Mouse (Mus musculus) testis, adult 2 months (tissue): ENCODE measurements at regions not wholly inside any gene's neighbourhood (a gene's known extent, or its start where the extent isn't known, plus 50 kb on each side); places are given as distances from the start of the nearest gene placed in this dataset.
"Not testable (repeated sequence)": the region's sequence is repeated elsewhere in the genome, so short reads cannot be mapped to it uniquely, and the experiment has no call there.

Experiments used
- H3K27ac ChIP-seq: fragments of 200-500 bp; 2 replicates; pipeline ENCODE4 v1.5.1; 2012; ENCODE audit warnings: low read depth, low read length; ENCODE audit not compliant: control insufficient read depth, insufficient read depth
- H3K27me3 ChIP-seq: fragments of 200-500 bp; 2 replicates; pipeline ENCODE4 v1.6.1; 2012; ENCODE audit warnings: mild to moderate bottlenecking, low read length, moderate library complexity; ENCODE audit not compliant: control insufficient read depth, insufficient read depth
- H3K36me3 ChIP-seq: fragments of 200-500 bp; 2 replicates; pipeline ENCODE4 v1.6.1; 2012; ENCODE audit warnings: mild to moderate bottlenecking, low read length; ENCODE audit not compliant: control insufficient read depth, insufficient read depth
- H3K4me1 ChIP-seq: fragments of 200-500 bp; 2 replicates; pipeline ENCODE4 v1.6.1; 2012; ENCODE audit warnings: low read length; ENCODE audit not compliant: control insufficient read depth, insufficient read depth
- H3K4me3 ChIP-seq: fragments of 200-500 bp; 2 replicates; pipeline ENCODE4 v1.5.1; 2012; ENCODE audit warnings: low read depth, mild to moderate bottlenecking, low read length, moderate library complexity, mixed read lengths; ENCODE audit not compliant: control insufficient read depth
- CTCF ChIP-seq: fragments of 200-500 bp; IDR thresholded peaks from 2 replicates; pipeline ENCODE4 v1.5.1; 2012; ENCODE audit warnings: low read depth, mild to moderate bottlenecking, inconsistent platforms, low read length, moderate library complexity; ENCODE audit not compliant: control insufficient read depth, insufficient read depth, insufficient replicate concordance
- POLR2A ChIP-seq: fragments of 200-500 bp; IDR thresholded peaks from 2 replicates; pipeline ENCODE4 v1.6.1; 2012; ENCODE audit warnings: low read depth, mild to moderate bottlenecking, inconsistent platforms, low read length, moderate library complexity; ENCODE audit not compliant: control insufficient read depth

DNA sequence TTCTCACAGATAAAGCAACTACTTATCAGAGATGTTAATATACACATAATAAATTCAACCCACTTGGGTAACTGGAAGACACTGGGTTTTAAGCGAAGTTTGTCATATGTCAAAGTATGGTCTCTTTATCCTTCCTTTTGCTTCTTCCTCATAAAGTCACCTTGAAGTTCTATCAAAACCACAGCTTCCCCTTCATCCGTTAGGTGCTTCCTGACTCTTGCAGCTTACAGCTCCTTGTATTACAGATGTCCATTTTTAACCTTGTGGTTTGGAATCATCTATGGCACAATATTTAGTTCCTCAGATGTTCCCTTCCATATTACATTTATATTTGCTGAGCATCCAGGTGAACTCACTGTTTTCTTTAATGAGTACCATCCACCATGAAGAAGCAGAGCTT is 787.0 kb downstream of the Rab28 start:
- H3K27me3 ChIP-seq, result no peaks in the 10 kb centered on the region
- no peaks in the 10 kb centered on the region for H3K4me1 ChIP-seq
- no peaks in the 10 kb centered on the region for H3K36me3 ChIP-seq
- H3K27ac ChIP-seq, result no peak overlapping the region
- no peak overlapping the region for H3K4me3 ChIP-seq
- TF ChIP-seq CTCF, result no peak
- no peak for TF ChIP-seq POLR2A

- Histone ChIP-seq H3K27ac (no peak overlapping the region), H3K4me3 (no peak overlapping the region)
- TF ChIP-seq POLR2A, result no peak
- no peak for TF ChIP-seq CTCF
Measured at GRCm38 (mm10) chr5:40908803-40909202, 799.2 kb downstream of the Rab28 start.

GRCm38 (mm10) chr5:40901742-40902141 is 806.2 kb downstream of the Rab28 start:
- Histone ChIP-seq H3K27ac (no peak overlapping the region), H3K36me3 (no peaks in the 10 kb centered on the region), H3K27me3 (no peaks in the 10 kb centered on the region), H3K4me3 (no peak overlapping the region), H3K4me1 (no peaks in the 10 kb centered on the region)
- TF ChIP-seq CTCF (no peak), POLR2A (no peak)

More at GRCm38 (mm10) chr5:40908803-40909202, 799.2 kb downstream of the Rab28 start:
- H3K27me3 ChIP-seq, result no peaks in the 10 kb centered on the region
- H3K4me1 ChIP-seq, result no peaks in the 10 kb centered on the region
- no peaks in the 10 kb centered on the region for H3K36me3 ChIP-seq

GRCm38 (mm10) chr5:40882886-40883285 is 825.1 kb downstream of the Rab28 start:
- no peak for TF ChIP-seq POLR2A
- TF ChIP-seq CTCF, result no peak
- H3K4me1 ChIP-seq, result no peaks in the 10 kb centered on the region
- no peak overlapping the region for H3K27ac ChIP-seq

DNA sequence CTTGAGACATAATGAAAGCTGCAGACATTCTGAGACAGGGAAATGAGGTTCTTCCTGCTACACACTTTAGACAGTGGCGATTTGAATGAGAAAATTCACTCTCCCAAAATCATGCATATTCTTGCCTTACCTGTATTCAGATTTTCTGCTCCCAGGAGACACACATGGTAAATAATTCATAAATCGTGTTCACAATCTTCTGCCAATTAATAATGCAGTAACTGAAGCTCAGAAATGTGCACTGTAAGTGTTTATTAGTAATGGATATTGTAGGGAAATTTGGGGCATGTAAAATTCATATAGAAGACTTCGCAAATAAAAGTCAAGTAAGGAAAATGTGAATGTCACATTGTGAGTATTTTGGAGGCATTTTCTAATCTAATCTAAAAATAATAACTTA is 830.2 kb downstream of the Rab28 start:
- H3K4me1 ChIP-seq, result no peaks in the 10 kb centered on the region
- no peak for TF ChIP-seq CTCF
- TF ChIP-seq POLR2A, result no peak
- no peak overlapping the region for H3K4me3 ChIP-seq
- no peaks in the 10 kb centered on the region for H3K36me3 ChIP-seq
- H3K27me3 ChIP-seq, result no peaks in the 10 kb centered on the region
- no peak overlapping the region for H3K27ac ChIP-seq

More at GRCm38 (mm10) chr5:40882886-40883285, 825.1 kb downstream of the Rab28 start:
- no peak overlapping the region for H3K4me3 ChIP-seq
- no peaks in the 10 kb centered on the region for H3K27me3 ChIP-seq
- no peaks in the 10 kb centered on the region for H3K36me3 ChIP-seq

- not testable (repeated sequence) for H3K27me3 ChIP-seq, H3K4me3 ChIP-seq, H3K36me3 ChIP-seq, H3K27ac ChIP-seq, H3K4me1 ChIP-seq
Measured at GRCm38 (mm10) chr5:40862349-40862748, 845.6 kb downstream of the Rab28 start.
